Mouse (Mus musculus): ENCODE measurements around the gene Slc31a2. TPM values are rescaled to one million over a fixed set of nuclear protein-coding genes. Genes with fewer than 3 reads are reported as not detected.

Slc31a2 gene
- polyA plus RNA-seq, 1 experiment from 2014 or later, result 40.1 TPM

- Histone ChIP-seq H3K27ac (peak overlapping the region; percentile 34), H3K79me2 (ENCODE audit: inconsistent target) (peaks cover 95% of the 10 kb centered on the region), H3K36me3 (ENCODE audit: inconsistent target) (peaks cover 40% of the 10 kb centered on the region), H3K4me3 (ENCODE audit: inconsistent target) (no peak overlapping the region)
- WGBS (ENCODE audit: missing documents), result 56% methylated on average over 9 of the region's 9 CpGs
Measured at GRCm38 (mm10) chr4:62290816-62291505, 28.6 kb downstream of the Slc31a2 start.

- WGBS (ENCODE audit: missing documents), result 96% methylated on average over 8 of the region's 8 CpGs
- Histone ChIP-seq H3K79me2 (ENCODE audit: inconsistent target) (peaks cover 100% of the 10 kb centered on the region), H3K27ac (no peak overlapping the region), H3K36me3 (ENCODE audit: inconsistent target) (peaks cover 56% of the 10 kb centered on the region), H3K4me3 (ENCODE audit: inconsistent target) (no peak overlapping the region)
Measured at GRCm38 (mm10) chr4:62292461-62293180, 30.3 kb downstream of the Slc31a2 start.

GRCm38 (mm10) chr4:62293219-62293861 lies 31.0 kb downstream of the Slc31a2 start:
- Histone ChIP-seq H3K27ac (no peak overlapping the region), H3K4me3 (ENCODE audit: inconsistent target) (no peak overlapping the region), H3K79me2 (ENCODE audit: inconsistent target) (peaks cover 100% of the 10 kb centered on the region), H3K36me3 (ENCODE audit: inconsistent target) (peaks cover 63% of the 10 kb centered on the region)
- WGBS (ENCODE audit: missing documents), result 98% methylated on average over 10 of the region's 10 CpGs

GRCm38 (mm10) chr4:62294741-62295140 lies 32.4 kb downstream of the Slc31a2 start:
- Histone ChIP-seq H3K79me2 (ENCODE audit: inconsistent target) (peaks cover 93% of the 10 kb centered on the region), H3K4me3 (ENCODE audit: inconsistent target) (no peak overlapping the region), H3K27ac (no peak overlapping the region), H3K36me3 (ENCODE audit: inconsistent target) (peaks cover 70% of the 10 kb centered on the region)
- 100% methylated on average over 1 of the region's 1 CpGs for WGBS (ENCODE audit: missing documents)

GRCm38 (mm10) chr4:62297280-62298130 lies 35.1 kb downstream of the Slc31a2 start:
- Histone ChIP-seq H3K27ac (no peak overlapping the region), H3K4me3 (ENCODE audit: inconsistent target) (no peak overlapping the region), H3K36me3 (ENCODE audit: inconsistent target) (peaks cover 86% of the 10 kb centered on the region), H3K79me2 (ENCODE audit: inconsistent target) (peaks cover 66% of the 10 kb centered on the region)
- WGBS (ENCODE audit: missing documents), result 76% methylated on average over 3 of the region's 3 CpGs

- no peak overlapping the region for H3K4me3 ChIP-seq (ENCODE audit: inconsistent target)
- H3K36me3 ChIP-seq (ENCODE audit: inconsistent target), result peaks cover 94% of the 10 kb centered on the region
- H3K79me2 ChIP-seq (ENCODE audit: inconsistent target), result peaks cover 41% of the 10 kb centered on the region; the same call in 1 of the 2 replicates
- WGBS (ENCODE audit: missing documents), result 100% methylated on average over 2 of the region's 2 CpGs
- H3K27ac ChIP-seq, result no peak overlapping the region
Measured at GRCm38 (mm10) chr4:62300001-62300400, 37.6 kb downstream of the Slc31a2 start.

GRCm38 (mm10) chr4:62302795-62303194 lies 40.4 kb downstream of the Slc31a2 start:
- H3K79me2 ChIP-seq (ENCODE audit: inconsistent target), result peaks cover 19% of the 10 kb centered on the region; the same call in 1 of the 2 replicates
- peaks cover 98% of the 10 kb centered on the region for H3K36me3 ChIP-seq (ENCODE audit: inconsistent target)
- WGBS (ENCODE audit: missing documents), result 100% methylated on average over 2 of the region's 2 CpGs
- H3K27ac ChIP-seq, result no peak overlapping the region
- no peak overlapping the region for H3K4me3 ChIP-seq (ENCODE audit: inconsistent target)

GRCm38 (mm10) chr4:62303288-62303687 lies 40.9 kb downstream of the Slc31a2 start:
- 100% methylated on average over 1 of the region's 1 CpGs for WGBS (ENCODE audit: missing documents)
- Histone ChIP-seq H3K36me3 (ENCODE audit: inconsistent target) (peaks cover 95% of the 10 kb centered on the region), H3K79me2 (ENCODE audit: inconsistent target) (peaks cover 14% of the 10 kb centered on the region; the same call in 1 of the 2 replicates), H3K27ac (no peak overlapping the region), H3K4me3 (ENCODE audit: inconsistent target) (no peak overlapping the region)

GRCm38 (mm10) chr4:62306301-62306700 lies 43.9 kb downstream of the Slc31a2 start:
- Histone ChIP-seq H3K4me3 (ENCODE audit: inconsistent target) (no peak overlapping the region), H3K36me3 (ENCODE audit: inconsistent target) (peaks cover 73% of the 10 kb centered on the region), H3K27ac (no peak overlapping the region), H3K79me2 (ENCODE audit: inconsistent target) (peaks cover 6% of the 10 kb centered on the region; the same call in 1 of the 2 replicates)
- 100% methylated on average over 1 of the region's 1 CpGs for WGBS (ENCODE audit: missing documents)

- H3K4me3 ChIP-seq (ENCODE audit: inconsistent target), result no peak overlapping the region
- 98% methylated on average over 4 of the region's 4 CpGs for WGBS (ENCODE audit: missing documents)
- peaks cover 73% of the 10 kb centered on the region for H3K36me3 ChIP-seq (ENCODE audit: inconsistent target)
- H3K79me2 ChIP-seq (ENCODE audit: inconsistent target), result peaks cover 10% of the 10 kb centered on the region; the same call in 1 of the 2 replicates
- no peak overlapping the region for H3K27ac ChIP-seq
Measured at GRCm38 (mm10) chr4:62306840-62307239, 44.5 kb downstream of the Slc31a2 start.

GRCm38 (mm10) chr4:62308406-62308805 lies 46.0 kb downstream of the Slc31a2 start:
- Histone ChIP-seq H3K4me3 (ENCODE audit: inconsistent target) (no peak overlapping the region), H3K36me3 (ENCODE audit: inconsistent target) (peaks cover 74% of the 10 kb centered on the region), H3K27ac (peak overlapping the region; percentile 33; the same call in 1 of the 2 replicates), H3K79me2 (ENCODE audit: inconsistent target) (peaks cover 17% of the 10 kb centered on the region; the same call in 1 of the 2 replicates)

- H3K4me3 ChIP-seq (ENCODE audit: inconsistent target), result no peak overlapping the region
- no peak overlapping the region for H3K27ac ChIP-seq
- H3K79me2 ChIP-seq (ENCODE audit: inconsistent target), result peaks cover 19% of the 10 kb centered on the region; the same call in 1 of the 2 replicates
- H3K36me3 ChIP-seq (ENCODE audit: inconsistent target), result peaks cover 69% of the 10 kb centered on the region
- WGBS (ENCODE audit: missing documents), result 100% methylated on average over 2 of the region's 2 CpGs
Measured at GRCm38 (mm10) chr4:62312821-62313220, 50.5 kb downstream of the Slc31a2 start.

GRCm38 (mm10) chr4:62313641-62314211 lies 51.4 kb downstream of the Slc31a2 start:
- Histone ChIP-seq H3K36me3 (ENCODE audit: inconsistent target) (peaks cover 77% of the 10 kb centered on the region), H3K4me3 (ENCODE audit: inconsistent target) (no peak overlapping the region), H3K27ac (0 out of 2 replicates have a peak overlapping the region, but pooled peaks have one; percentile 2), H3K79me2 (ENCODE audit: inconsistent target) (peaks cover 26% of the 10 kb centered on the region; the same call in 1 of the 2 replicates)
- WGBS (ENCODE audit: missing documents), result 78% methylated on average over 9 of the region's 9 CpGs

Data from macrophage (primary cell).